Mouse (Mus musculus): ENCODE measurements around the gene Rbm18.
"Not testable (repeated sequence)": the region's sequence is repeated elsewhere in the genome, so short reads cannot be mapped to it uniquely, and the experiment has no call there.

Gene Rbm18

DNA sequence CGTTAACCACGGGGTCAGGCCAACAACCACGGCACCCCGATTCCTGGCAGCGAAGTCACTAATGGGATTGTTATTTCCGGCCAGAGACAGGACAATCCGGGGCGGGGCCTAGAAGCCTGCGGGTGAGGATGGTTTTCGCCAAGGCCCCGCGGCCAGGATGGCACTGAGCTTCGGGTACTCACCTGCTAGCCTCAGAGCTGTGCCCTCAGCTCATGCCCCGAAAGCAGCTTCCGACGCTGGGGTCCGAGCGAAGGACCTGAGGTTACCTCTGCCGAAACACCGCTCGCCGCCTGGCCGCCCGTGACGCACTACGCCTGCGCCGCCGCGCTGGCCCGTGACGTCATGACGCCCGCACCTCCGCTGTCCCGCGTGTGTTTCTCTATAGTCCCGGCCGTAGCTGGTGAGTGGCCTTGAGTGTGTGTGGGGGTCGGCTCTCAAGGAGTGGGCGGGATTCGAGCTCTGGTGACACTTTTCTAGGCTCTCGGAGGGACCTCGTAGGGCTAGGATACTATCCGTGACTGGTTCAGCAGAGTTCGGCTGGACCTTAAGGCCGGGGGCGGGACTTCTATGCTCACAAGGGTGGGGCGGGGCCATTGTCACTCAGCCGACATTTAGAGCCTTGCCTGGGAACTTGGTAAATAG lies at the start of gene Rbm18, which contains the start of gene Mrrf:
Gene Rbm18, minus strand, starts transcription at position 474 of the 642 bp plus-strand sequence.
Gene Mrrf, plus strand, starts transcription at position 90 of the 642 bp plus-strand sequence.
- peak; percentile 78 to 95 for DNase-seq (ENCODE audit: low spot score in 2 of 2)

DNA sequence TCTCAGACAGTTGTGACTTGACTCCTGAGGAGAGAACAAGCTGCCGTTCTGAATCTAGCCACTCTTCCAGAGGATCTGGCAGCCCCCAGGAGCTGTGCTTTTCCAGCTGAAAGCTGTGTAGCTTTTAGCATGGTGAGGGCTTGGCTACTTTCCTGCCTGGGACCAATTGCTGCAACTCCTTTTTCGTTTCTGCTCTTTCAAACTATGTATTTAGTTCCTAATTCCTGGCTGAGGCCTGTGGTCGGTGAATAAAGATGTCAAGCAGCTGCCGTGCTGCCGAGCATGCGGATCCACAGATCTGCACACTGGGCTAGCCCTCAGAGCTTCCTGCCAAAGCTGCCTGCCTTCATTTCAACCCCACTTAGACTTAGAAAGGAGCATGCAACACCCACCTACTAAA lies 48.3 kb upstream of the Rbm18 start:
- no peak for DNase-seq (ENCODE audit: low spot score in 2 of 2)

- no peak for DNase-seq (ENCODE audit: low spot score in 2 of 2)
These were observed 47.6 kb upstream of the Rbm18 start for GRCm38 (mm10) chr2:36184192-36184591.

- no peak for DNase-seq (ENCODE audit: low spot score in 2 of 2)
These were observed 46.7 kb upstream of the Rbm18 start for GRCm38 (mm10) chr2:36183278-36183677.

GRCm38 (mm10) chr2:36181587-36182368 lies 45.2 kb upstream of the Rbm18 start:
- DNase-seq (ENCODE audit: low spot score in 2 of 2), result not testable (repeated sequence)

GRCm38 (mm10) chr2:36179487-36179886 lies 42.9 kb upstream of the Rbm18 start:
- DNase-seq (ENCODE audit: low spot score in 2 of 2), result no peak

DNA sequence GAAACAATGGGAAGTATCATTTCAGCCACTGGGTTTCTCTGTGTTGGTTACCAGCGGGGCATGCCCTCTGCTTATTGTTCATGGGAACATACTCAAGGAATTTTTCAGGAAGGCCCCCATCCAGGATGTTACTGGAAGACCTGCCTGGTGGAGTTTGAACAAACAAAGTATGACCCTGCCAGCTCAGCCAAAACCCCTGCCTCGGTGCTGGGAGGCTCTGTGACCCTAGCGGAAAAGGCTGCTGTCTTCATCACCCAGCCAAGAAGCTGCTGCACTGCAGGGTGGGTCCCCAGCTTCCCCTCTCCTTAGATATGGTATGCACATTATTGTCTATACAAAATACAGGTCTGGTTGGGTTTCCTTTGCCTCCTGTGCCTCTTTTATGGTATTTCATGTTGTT lies 36.0 kb upstream of the Rbm18 start:
- no peak for DNase-seq (ENCODE audit: low spot score in 2 of 2)

DNA sequence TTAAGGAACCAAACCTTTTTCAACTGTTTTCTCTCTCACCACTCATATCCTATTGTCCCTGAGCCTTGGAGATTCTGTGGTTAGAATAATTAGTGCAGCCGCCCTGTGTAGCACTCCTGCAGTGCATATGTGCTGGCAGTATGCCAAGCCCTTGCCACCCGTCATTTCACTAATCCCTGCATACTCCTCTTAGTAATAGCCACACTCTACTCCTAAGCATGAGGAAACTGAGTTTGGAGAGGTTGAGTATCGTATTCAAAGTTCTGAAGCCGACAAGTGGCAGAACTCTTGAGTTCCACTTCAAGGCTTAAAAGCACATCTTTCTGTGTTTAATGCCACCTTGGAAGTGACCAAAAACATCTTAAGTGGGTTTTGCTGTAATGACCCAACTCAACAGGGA lies 35.6 kb upstream of the Rbm18 start:
- DNase-seq (ENCODE audit: low spot score in 2 of 2), result no peak

GRCm38 (mm10) chr2:36169176-36169575 lies 32.6 kb upstream of the Rbm18 start:
- no peak for DNase-seq (ENCODE audit: low spot score in 2 of 2)

DNA sequence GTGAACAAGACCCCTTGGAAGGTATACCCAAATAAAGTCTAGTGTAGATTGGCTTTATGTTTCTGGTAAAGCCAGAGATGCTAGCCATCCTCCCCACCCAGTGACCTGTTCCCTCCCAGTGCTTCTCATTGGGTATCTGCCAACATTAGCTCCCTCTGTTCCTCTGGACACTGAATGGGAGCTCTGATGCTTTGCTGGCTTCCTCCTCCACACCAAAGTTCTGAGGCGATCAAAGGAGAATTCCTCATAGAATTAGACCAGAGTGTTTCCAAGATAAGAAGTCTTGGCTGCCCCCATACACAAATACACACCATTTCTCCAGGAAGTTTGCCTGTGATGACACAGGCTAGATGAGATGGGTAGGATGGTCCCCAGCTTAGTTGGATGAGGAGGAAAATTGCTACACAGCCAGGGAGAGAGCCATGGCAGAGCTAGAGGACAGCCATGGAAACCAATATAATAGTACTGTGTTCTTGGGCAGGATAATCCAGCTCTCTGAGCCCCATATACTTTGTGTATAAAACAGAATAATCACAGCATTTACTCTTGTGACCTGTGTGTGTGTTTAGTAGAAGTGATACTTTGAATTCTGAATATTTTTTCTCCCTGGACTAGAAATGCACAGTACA lies 31.5 kb upstream of the Rbm18 start:
- DNase-seq (ENCODE audit: low spot score in 2 of 2), result no peak

DNA sequence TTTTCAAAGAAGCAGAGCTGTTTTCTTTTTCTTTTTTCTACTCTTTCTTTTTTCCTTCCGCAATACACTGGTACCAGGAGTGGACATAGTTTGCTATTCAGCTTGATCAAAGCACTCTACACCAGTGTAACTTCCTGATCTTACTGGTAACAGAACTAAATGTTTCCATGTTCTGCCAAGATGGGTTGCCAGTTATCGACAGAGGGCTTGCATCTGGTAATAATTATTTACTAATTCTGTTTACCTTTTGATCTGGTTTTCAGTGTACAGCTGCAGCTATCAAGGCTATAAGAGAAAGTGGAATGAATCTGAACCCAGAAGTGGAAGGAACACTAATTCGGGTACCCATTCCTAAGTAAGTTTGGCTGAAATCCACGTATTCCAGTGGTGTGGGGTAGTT lies 22.8 kb upstream of the Rbm18 start:
- DNase-seq (ENCODE audit: low spot score in 2 of 2), result no peak

DNA sequence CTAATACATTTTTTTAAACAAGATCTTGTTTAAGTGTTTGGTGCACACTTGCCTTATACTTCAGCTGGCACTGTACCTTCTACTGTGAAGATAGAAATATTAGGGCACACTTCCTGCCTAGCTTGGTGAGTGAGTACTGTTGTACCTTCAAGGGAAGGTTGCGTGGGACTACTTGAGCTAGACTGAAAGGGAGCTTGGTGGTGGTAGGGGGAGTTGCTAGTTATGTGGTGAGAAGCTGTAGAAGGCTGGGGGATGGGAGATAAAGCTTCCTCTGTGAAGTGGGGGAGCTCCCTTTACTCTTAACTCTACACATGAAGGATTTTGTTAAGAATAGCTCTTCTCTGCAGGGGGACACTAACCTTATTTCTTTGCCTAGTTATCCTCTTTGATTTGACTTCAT lies 20.9 kb upstream of the Rbm18 start:
- DNase-seq (ENCODE audit: low spot score in 2 of 2), result no peak

DNA sequence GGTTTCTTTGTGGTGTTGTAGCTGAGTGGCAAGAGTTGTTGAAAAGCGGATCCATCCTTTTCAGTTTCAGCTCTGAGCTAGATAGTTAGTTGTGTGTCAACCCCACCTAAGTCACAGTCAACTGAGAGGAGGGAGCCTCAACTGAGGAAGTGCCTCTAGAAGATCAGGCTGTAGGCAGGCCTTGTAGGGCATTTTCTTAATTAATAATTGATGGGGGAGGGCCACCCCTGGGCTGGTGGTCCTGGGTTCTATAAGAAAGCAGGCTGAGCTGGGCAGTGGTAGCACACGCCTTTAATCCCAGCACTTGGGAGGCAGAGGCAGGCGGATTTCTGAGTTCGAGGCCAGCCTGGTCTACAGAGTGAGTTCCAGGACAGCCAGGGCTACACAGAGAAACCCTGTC lies 15.8 kb upstream of the Rbm18 start:
- not testable (repeated sequence) for DNase-seq (ENCODE audit: low spot score in 2 of 2)

DNA sequence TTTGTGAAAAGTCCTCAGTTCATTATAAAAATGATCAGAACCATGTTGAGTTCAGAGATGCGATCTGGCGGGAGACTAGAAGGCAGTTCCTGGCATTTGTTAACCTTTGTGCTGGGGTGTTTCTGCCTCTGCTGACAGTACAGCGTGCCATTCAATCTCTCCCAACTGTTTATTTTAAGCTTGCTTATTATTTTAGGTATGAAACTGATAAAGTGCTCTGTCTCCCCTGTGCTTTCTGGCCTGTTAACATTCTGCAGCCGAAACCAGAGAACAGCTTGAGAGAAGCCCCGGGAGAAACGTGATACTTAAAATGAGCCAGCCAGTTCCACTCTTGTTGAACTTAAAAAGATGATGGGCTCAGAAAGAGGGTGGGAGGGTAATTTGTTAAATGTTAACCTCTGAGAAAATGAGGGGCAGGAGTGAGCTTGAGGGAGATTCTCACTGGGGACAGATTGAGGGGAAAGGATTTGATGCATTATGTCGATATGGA lies 12.3 kb upstream of the Rbm18 start:
- no peak for DNase-seq (ENCODE audit: low spot score in 2 of 2)

GRCm38 (mm10) chr2:36139096-36139495 lies 2.5 kb upstream of the Rbm18 start:
- DNase-seq (ENCODE audit: low spot score in 2 of 2), result no peak

- no peak for DNase-seq (ENCODE audit: low spot score in 2 of 2)
These were observed 686 bp downstream of the Rbm18 start for GRCm38 (mm10) chr2:36135887-36136286.

- DNase-seq (ENCODE audit: low spot score in 2 of 2), result no peak
These were observed 7.5 kb downstream of the Rbm18 start for GRCm38 (mm10) chr2:36129051-36129450.

- no peak for DNase-seq (ENCODE audit: low spot score in 2 of 2)
These were observed 8.6 kb downstream of the Rbm18 start for GRCm38 (mm10) chr2:36127973-36128372.

- DNase-seq (ENCODE audit: low spot score in 2 of 2), result no peak
These were observed 9.7 kb downstream of the Rbm18 start for GRCm38 (mm10) chr2:36126795-36127429.

GRCm38 (mm10) chr2:36112632-36113031 lies 23.9 kb downstream of the Rbm18 start:
- no peak for DNase-seq (ENCODE audit: low spot score in 2 of 2)

- DNase-seq (ENCODE audit: low spot score in 2 of 2), result no peak
These were observed 28.0 kb downstream of the Rbm18 start for GRCm38 (mm10) chr2:36108615-36109014.
